In the genomic region with DNA sequence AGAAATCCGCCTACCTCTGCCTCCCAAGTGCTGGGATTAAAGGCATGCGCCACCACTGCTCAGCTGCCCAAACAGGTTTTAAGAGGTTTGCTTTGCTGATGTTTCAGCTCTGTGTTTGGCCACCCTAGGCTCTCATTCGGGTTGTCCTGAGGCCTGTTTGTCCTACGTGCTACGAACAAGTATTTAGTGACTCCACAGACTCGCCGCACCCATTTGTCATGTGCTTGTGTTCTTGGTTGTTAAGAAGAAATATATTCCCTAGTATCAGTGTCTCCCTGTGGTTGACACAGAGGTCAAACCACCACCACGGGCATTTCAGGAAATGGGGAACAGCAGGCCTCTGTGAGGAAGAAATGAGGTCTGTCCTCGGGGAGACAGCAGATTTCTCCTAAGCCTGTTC, we compare ENCODE assay signal across 13 mouse cellular contexts. TPM values are rescaled to one million over a fixed set of nuclear protein-coding genes. Genes with fewer than 3 reads are reported as not detected.
DNase-seq lines count a peak whose midpoint lies in the region; ATAC-seq and TF ChIP-seq lines count a peak whose summit lies in the region.
"Had no signal": no experiment of that assay in that cellular context is flagged by ENCODE, and none has a peak within 500 bp of the region (broad histone marks: within the 10 kb centered on the region; RNA-seq: fewer than 3 reads in every experiment).

No protein-coding gene starts in this region.

- no peaks in the 10 kb centered on the region for H3K36me3 ChIP-seq in limb, embryonic 14.5 days (ENCODE audit: control insufficient read depth, insufficient read depth, low read length)

- intact Hi-C loops in gastrocnemius, adult 2 months (cut with DNase I), result no loop called here

- no peak overlapping the region for H3K9ac ChIP-seq in limb, embryonic 14.5 days (ENCODE audit: low read depth, low read length, severe bottlenecking)

- no peak for TF ChIP-seq CTCF in gastrocnemius, adult 2 months (IDR thresholded peaks at IDR 0.05)

- no peaks in the 10 kb centered on the region for H3K27me3 ChIP-seq in limb, embryonic 14.5 days (ENCODE audit: control insufficient read depth, insufficient read depth, low read length)
- H3K27me3 ChIP-seq: Patski had no signal

- H3K4me2 ChIP-seq in limb, embryonic 14.5 days (replicated peaks; ENCODE audit: low read depth, low read length, severe bottlenecking), result no peak overlapping the region

- no peaks in the 10 kb centered on the region for H3K9me3 ChIP-seq in limb, embryonic 14.5 days (ENCODE audit: control insufficient read depth, low read length)

- H3K27ac ChIP-seq in gastrocnemius, adult 2 months, result peak overlapping the region; percentile 83
- peak overlapping the region; percentile 59; the same call in 1 of the 2 replicates for H3K27ac ChIP-seq in limb, embryonic 14.5 days (replicated peaks; ENCODE audit: low read depth, low read length)

- TF ChIP-seq POLR2A in limb, embryonic 14.5 days (IDR thresholded peaks at IDR 0.05; ENCODE audit: borderline replicate concordance, extremely low read depth, insufficient read depth, insufficient read length), result no peak

- H3K4me1 ChIP-seq in limb, embryonic 14.5 days (ENCODE audit: control insufficient read depth, insufficient read depth, low read length), result peaks cover 28% of the 10 kb centered on the region

- peak; percentile 20 for DNase-seq in gastrocnemius, adult 2 months
- DNase-seq in gastrocnemius, adult 8-10 months (ENCODE audit: low spot score in 2 of 2), result no peak
- peak; percentile 16 for DNase-seq in urinary bladder, postnatal 14 days (ENCODE audit: low spot score)
- DNase-seq in urinary bladder, postnatal 4 days (ENCODE audit: low spot score in 2 of 2), result no peak
- DNase-seq in limb, embryonic 14.5 days (ENCODE audit: low spot score), result no peak
- DNase-seq in spleen, postnatal 4 days (ENCODE audit: low spot score in 2 of 2), result no peak
- DNase-seq: adrenal gland, postnatal 36 days; B cell, adult 2 months; cerebellum, adult 9-11 months; layer of hippocampus, postnatal 36 days had no signal

- ATAC-seq in limb, embryonic 14.5 days (ENCODE audit: low FRiP score, low read depth), result no peak
- ATAC-seq in activated CD4-positive, CD25-positive, alpha-beta regulatory T cell, adult 4 months, result no peak
- ATAC-seq in erythroid progenitor cell, adult 5-6 weeks (replicated peaks; ENCODE audit: low FRiP score, poor library complexity, severe bottlenecking), result no peak
- ATAC-seq: Patski had no signal

- H3K4me3 ChIP-seq in gastrocnemius, adult 2 months, result peak overlapping the region; percentile 57; the same call in 1 of the 2 replicates
- no peak overlapping the region for H3K4me3 ChIP-seq in limb, embryonic 14.5 days (replicated peaks; ENCODE audit: low read length)

- 52% methylated on average over 9 of the region's 9 CpGs for WGBS in limb, embryonic 14.5 days

RNA-seq across cellular contexts. Expression of a gene that starts 14.8 kb away (rescaled TPM):
- total RNA-seq in gastrocnemius, adult 2 months (2021), result 10 to 100 TPM; 19.7 to 22.3 TPM
- total RNA-seq in gastrocnemius, adult 8-10 months (2022), result 10 to 100 TPM; 14.1 to 16.4 (median 14.5) TPM
- 46.4 and 50.3 TPM in 2 replicates for polyA plus RNA-seq in limb, embryonic 14.5 days (2012; rRNA removed)
- polyA plus RNA-seq in limb, embryonic 14.5 days (2014; fragmentation: Nextera tagmentation; extraction: Ambion mirVana), result 32.0 and 40.9 TPM in 2 replicates
- polyA plus RNA-seq in activated CD4-positive, CD25-positive, alpha-beta regulatory T cell, adult 4 months (2017; shearing (Covaris generic)), result 10 to 100 TPM; 56.4 to 59.1 TPM
- total RNA-seq in erythroid progenitor cell, adult 5-6 weeks (2015; ENCODE audit: low replicate concordance), result 157 and 167 TPM in 2 replicates
- 77.0 and 106 TPM in 2 replicates for total RNA-seq in erythroid progenitor cell, adult 5-6 weeks (2017; ENCODE audit: low replicate concordance)

RNA-seq across cellular contexts. Expression of a gene that starts 31.5 kb away (rescaled TPM):
- total RNA-seq in gastrocnemius, adult 2 months (2021), result 100 to 1,000 TPM; 118 to 136 TPM
- total RNA-seq in gastrocnemius, adult 8-10 months (2022), result 100 to 1,000 TPM; 125 to 158 (median 133) TPM
- polyA plus RNA-seq in limb, embryonic 14.5 days (2012; rRNA removed), result 35.4 and 42.1 TPM in 2 replicates
- 68.5 and 76.8 TPM in 2 replicates for polyA plus RNA-seq in limb, embryonic 14.5 days (2014; fragmentation: Nextera tagmentation; extraction: Ambion mirVana)
- polyA plus RNA-seq in activated CD4-positive, CD25-positive, alpha-beta regulatory T cell, adult 4 months (2017; shearing (Covaris generic)), result 10 to 100 TPM; 12.0 to 16.6 TPM
- total RNA-seq in erythroid progenitor cell, adult 5-6 weeks (2015; ENCODE audit: low replicate concordance), result 12.6 and 16.8 TPM in 2 replicates
- 10.4 and 19.3 TPM in 2 replicates for total RNA-seq in erythroid progenitor cell, adult 5-6 weeks (2017; ENCODE audit: low replicate concordance)

Comparison
In these comparisons a context has a peak if more than half of its experiments do, and no peak if none do; other contexts are left out.
1. DNase-seq: peak in gastrocnemius, adult 2 months (single experiment) and urinary bladder, postnatal 14 days (single experiment); none in gastrocnemius, adult 8-10 months (0 of 2), urinary bladder, postnatal 4 days (0 of 2), limb, embryonic 14.5 days (single experiment) and spleen, postnatal 4 days (0 of 2).
2. RNA of a gene that starts 31.5 kb away (total RNA-seq): 118 to 136 TPM in gastrocnemius, adult 2 months and 125 to 158 TPM in gastrocnemius, adult 8-10 months; 10.4 to 19.3 TPM in erythroid progenitor cell, adult 5-6 weeks; every median in the first group is over 4 times any median in the second.